Mouse (Mus musculus): ENCODE data around the gene Pced1b.

DNA sequence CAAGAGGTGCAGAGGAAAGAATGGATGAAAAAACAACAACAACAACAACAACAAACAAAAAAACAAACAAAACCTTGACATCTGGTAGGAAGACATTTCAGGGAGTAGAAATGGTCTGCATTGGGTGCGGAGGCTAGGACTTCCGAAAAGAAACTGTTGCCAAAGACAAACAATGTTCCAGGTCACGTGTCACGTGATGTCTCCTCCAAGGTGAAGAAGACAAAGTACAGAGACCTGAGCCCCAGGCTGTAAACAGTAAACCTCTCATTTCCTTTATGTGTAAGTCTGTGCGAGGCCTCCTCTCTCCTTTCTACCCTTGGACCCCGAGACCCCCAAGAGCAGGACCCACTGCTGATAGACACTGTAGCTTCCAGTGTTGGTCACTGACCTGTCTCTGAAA, 184.6 kb downstream of the Pced1b start:
- no peak for TF ChIP-seq CTCF (IDR thresholded peaks at IDR 0.05; ENCODE audit: extremely low read depth, insufficient read length, insufficient replicate concordance, low read depth, low read length)
- TF ChIP-seq POLR2A (IDR thresholded peaks at IDR 0.05; ENCODE audit: low read depth, low read length): no peak

Measured in small intestine, adult 2 months (tissue).